Comparison of ENCODE assay signal across 7 mouse cellular contexts in genomic region chr17:17235186-17235482, GRCm38 (mm10).
A peak's percentile ranks its signal among the peaks of the same experiment; 100 is the strongest.
DNase-seq lines count a peak whose midpoint lies in the region; ATAC-seq lines count a peak whose summit lies in the region.
"Not testable (repeated sequence)": the region's sequence is repeated elsewhere in the genome, so short reads cannot be mapped to it uniquely, and the experiment has no call there.

No protein-coding gene starts in this region.

- DNase-seq in MEL-GATA-1-ER (ENCODE audit: extremely low read depth, low read depth): peak; percentile 36
- peak; percentile 10 for DNase-seq in embryo, embryonic 10 days (ENCODE audit: low spot score)
- not testable (repeated sequence) for DNase-seq in limb, embryonic 10.5 days (ENCODE audit: low spot score)

- not testable (repeated sequence) for H3K27me3 ChIP-seq in forebrain, embryonic 15.5 days; hindbrain, embryonic 13.5 days; limb, embryonic 10.5 days (ENCODE audit: low read depth, poor library complexity, severe bottlenecking); lung, embryonic 16.5 days (ENCODE audit: control insufficient read depth, insufficient read depth, low read depth, low read length); neural tube, embryonic 12.5 days (replicated peaks)

- ATAC-seq in forebrain, embryonic 15.5 days (replicated peaks); lung, embryonic 16.5 days (ENCODE audit: low read depth); neural tube, embryonic 12.5 days (ENCODE audit: low FRiP score, low read depth): not testable (repeated sequence)
- peak; percentile 21; the same call in 1 of the 2 replicates for ATAC-seq in hindbrain, embryonic 13.5 days (ENCODE audit: low FRiP score)

- not testable (repeated sequence) for H3K9me3 ChIP-seq in forebrain, embryonic 15.5 days; hindbrain, embryonic 13.5 days; limb, embryonic 10.5 days (replicated peaks); lung, embryonic 16.5 days (ENCODE audit: control insufficient read depth, low read length); neural tube, embryonic 12.5 days

- WGBS in forebrain, embryonic 15.5 days: 0% methylated on average over 5 of the region's 5 CpGs
- WGBS in hindbrain, embryonic 13.5 days: under 1% methylated on average over 5 of the region's 5 CpGs
- WGBS in limb, embryonic 10.5 days: 1% methylated on average over 5 of the region's 5 CpGs
- under 1% methylated on average over 5 of the region's 5 CpGs for WGBS in lung, embryonic 16.5 days
- WGBS in neural tube, embryonic 12.5 days: 2% methylated on average over 5 of the region's 5 CpGs

- not testable (repeated sequence) for H3K36me3 ChIP-seq in forebrain, embryonic 15.5 days; hindbrain, embryonic 13.5 days; limb, embryonic 10.5 days; lung, embryonic 16.5 days (ENCODE audit: control insufficient read depth, insufficient read depth, low read length); neural tube, embryonic 12.5 days

- peak overlapping the region; percentile 64 for H3K27ac ChIP-seq in forebrain, embryonic 15.5 days (replicated peaks)
- H3K27ac ChIP-seq in hindbrain, embryonic 13.5 days: peak overlapping the region; percentile 52
- not testable (repeated sequence) for H3K27ac ChIP-seq in limb, embryonic 10.5 days; neural tube, embryonic 12.5 days
- 0 out of 2 replicates have a peak overlapping the region, but pooled peaks have one; percentile 43 for H3K27ac ChIP-seq in lung, embryonic 16.5 days (ENCODE audit: low read length)

- H3K4me2 ChIP-seq in forebrain, embryonic 15.5 days (replicated peaks): peak overlapping the region; percentile 52
- H3K4me2 ChIP-seq in hindbrain, embryonic 13.5 days: peak overlapping the region; percentile 57
- H3K4me2 ChIP-seq in lung, embryonic 16.5 days (ENCODE audit: low read depth, low read length): peak overlapping the region; percentile 62
- peak overlapping the region; percentile 58 for H3K4me2 ChIP-seq in neural tube, embryonic 12.5 days (replicated peaks)

- H3K4me3 ChIP-seq in forebrain, embryonic 15.5 days: peak overlapping the region; percentile 61
- H3K4me3 ChIP-seq in hindbrain, embryonic 13.5 days: peak overlapping the region; percentile 53
- peak overlapping the region; percentile 55 for H3K4me3 ChIP-seq in limb, embryonic 10.5 days
- H3K4me3 ChIP-seq in lung, embryonic 16.5 days (ENCODE audit: low read length): peak overlapping the region; percentile 68
- H3K4me3 ChIP-seq in neural tube, embryonic 12.5 days: peak overlapping the region; percentile 49

- H3K4me1 ChIP-seq in forebrain, embryonic 15.5 days; hindbrain, embryonic 13.5 days (replicated peaks); limb, embryonic 10.5 days; lung, embryonic 16.5 days (replicated peaks; ENCODE audit: control insufficient read depth, insufficient read depth, low read length); neural tube, embryonic 12.5 days: not testable (repeated sequence)

- H3K9ac ChIP-seq in forebrain, embryonic 15.5 days (replicated peaks): peak overlapping the region; percentile 53
- H3K9ac ChIP-seq in hindbrain, embryonic 13.5 days: peak overlapping the region; percentile 72
- peak overlapping the region; percentile 69 for H3K9ac ChIP-seq in lung, embryonic 16.5 days (ENCODE audit: low read length)
- peak overlapping the region; percentile 56 for H3K9ac ChIP-seq in neural tube, embryonic 12.5 days
